Mouse (Mus musculus): ENCODE data around the gene Nt5c2.
A peak's percentile ranks its signal among the peaks of the same experiment; 100 is the strongest.

Nt5c2 gene

GRCm38 (mm10) chr19:46929044-46929587 lies 85.8 kb downstream of the Nt5c2 start:
- ATAC-seq (ENCODE audit: low TSS enrichment), result no peak

GRCm38 (mm10) chr19:46928136-46928535 lies 86.8 kb downstream of the Nt5c2 start:
- no peak for ATAC-seq (ENCODE audit: low TSS enrichment)

- peak; percentile 59; the same call in 1 of the 2 replicates for ATAC-seq (ENCODE audit: low TSS enrichment)
These were observed 88.0 kb downstream of the Nt5c2 start for GRCm38 (mm10) chr19:46926951-46927350.

- ATAC-seq (ENCODE audit: low TSS enrichment), result no peak
These were observed 88.6 kb downstream of the Nt5c2 start for GRCm38 (mm10) chr19:46926357-46926756.

- no peak for ATAC-seq (ENCODE audit: low TSS enrichment)
These were observed 94.4 kb downstream of the Nt5c2 start for GRCm38 (mm10) chr19:46920571-46920970.

GRCm38 (mm10) chr19:46915406-46916080 lies 99.4 kb downstream of the Nt5c2 start:
- ATAC-seq (ENCODE audit: low TSS enrichment), result no peak

- ATAC-seq (ENCODE audit: low TSS enrichment), result no peak
These were observed 101.3 kb downstream of the Nt5c2 start for GRCm38 (mm10) chr19:46913626-46914025.

GRCm38 (mm10) chr19:46911492-46911891 lies 103.5 kb downstream of the Nt5c2 start:
- ATAC-seq (ENCODE audit: low TSS enrichment), result no peak

- peak; percentile 85 for ATAC-seq (ENCODE audit: low TSS enrichment)
These were observed 106.0 kb downstream of the Nt5c2 start for GRCm38 (mm10) chr19:46908977-46909376.

- ATAC-seq (ENCODE audit: low TSS enrichment), result no peak
These were observed 106.7 kb downstream of the Nt5c2 start for GRCm38 (mm10) chr19:46908207-46908606.

- no peak for ATAC-seq (ENCODE audit: low TSS enrichment)
These were observed 109.0 kb downstream of the Nt5c2 start for GRCm38 (mm10) chr19:46905971-46906370.

GRCm38 (mm10) chr19:46905383-46905782 lies 109.6 kb downstream of the Nt5c2 start:
- ATAC-seq (ENCODE audit: low TSS enrichment), result no peak

GRCm38 (mm10) chr19:46904907-46905306 lies 110.0 kb downstream of the Nt5c2 start:
- no peak for ATAC-seq (ENCODE audit: low TSS enrichment)

GRCm38 (mm10) chr19:46903379-46903778 lies 111.6 kb downstream of the Nt5c2 start:
- ATAC-seq (ENCODE audit: low TSS enrichment), result no peak

GRCm38 (mm10) chr19:46901323-46901722 lies 113.6 kb downstream of the Nt5c2 start:
- ATAC-seq (ENCODE audit: low TSS enrichment), result no peak

GRCm38 (mm10) chr19:46900786-46901185 lies 114.2 kb downstream of the Nt5c2 start:
- no peak for ATAC-seq (ENCODE audit: low TSS enrichment)

- ATAC-seq (ENCODE audit: low TSS enrichment), result no peak
These were observed 115.1 kb downstream of the Nt5c2 start for GRCm38 (mm10) chr19:46899871-46900270.

GRCm38 (mm10) chr19:46899306-46899705 lies 115.6 kb downstream of the Nt5c2 start:
- ATAC-seq (ENCODE audit: low TSS enrichment), result no peak

GRCm38 (mm10) chr19:46898222-46898621 lies 116.7 kb downstream of the Nt5c2 start:
- peak; percentile 90 for ATAC-seq (ENCODE audit: low TSS enrichment)

GRCm38 (mm10) chr19:46897135-46897534 lies 117.8 kb downstream of the Nt5c2 start:
- ATAC-seq (ENCODE audit: low TSS enrichment), result no peak

GRCm38 (mm10) chr19:46893484-46893883 lies 121.5 kb downstream of the Nt5c2 start:
- ATAC-seq (ENCODE audit: low TSS enrichment), result no peak

- ATAC-seq (ENCODE audit: low TSS enrichment), result peak; percentile 35; the same call in 1 of the 2 replicates
These were observed 122.1 kb downstream of the Nt5c2 start for GRCm38 (mm10) chr19:46892856-46893255.

GRCm38 (mm10) chr19:46890657-46891056 lies 124.3 kb downstream of the Nt5c2 start:
- no peak for ATAC-seq (ENCODE audit: low TSS enrichment)

- ATAC-seq (ENCODE audit: low TSS enrichment), result peak; percentile 25; the same call in 1 of the 2 replicates
These were observed 125.3 kb downstream of the Nt5c2 start for GRCm38 (mm10) chr19:46889666-46890065.

All from frontal cortex, adult (tissue).